Mouse (Mus musculus): ENCODE results near the gene Kcnip4.

The Kcnip4 gene

GRCm38 (mm10) chr5:48864268-48864967 lies 660.3 kb downstream of the Kcnip4 start:
- DNase-seq, result no peak

GRCm38 (mm10) chr5:48840971-48841370 lies 683.7 kb downstream of the Kcnip4 start:
- DNase-seq, result no peak

GRCm38 (mm10) chr5:48795526-48795925 lies 729.2 kb downstream of the Kcnip4 start:
- no peak for DNase-seq

GRCm38 (mm10) chr5:48779376-48779775 lies 745.3 kb downstream of the Kcnip4 start:
- DNase-seq, result peak; percentile 38

- no peak for DNase-seq
These were observed 776.1 kb downstream of the Kcnip4 start for GRCm38 (mm10) chr5:48748613-48749012.

- DNase-seq, result no peak
These were observed 787.1 kb downstream of the Kcnip4 start for GRCm38 (mm10) chr5:48737640-48738039.

GRCm38 (mm10) chr5:48718166-48718565 lies 806.5 kb downstream of the Kcnip4 start:
- DNase-seq, result peak; percentile 16

GRCm38 (mm10) chr5:48705997-48706396 lies 818.7 kb downstream of the Kcnip4 start:
- DNase-seq, result no peak

GRCm38 (mm10) chr5:48687068-48687467 lies 837.6 kb downstream of the Kcnip4 start:
- no peak for DNase-seq

- no peak for DNase-seq
These were observed 844.7 kb downstream of the Kcnip4 start for GRCm38 (mm10) chr5:48679733-48680595.

- no peak for DNase-seq
These were observed 862.2 kb downstream of the Kcnip4 start for GRCm38 (mm10) chr5:48662504-48662903.

- no peak for DNase-seq
These were observed 864.7 kb downstream of the Kcnip4 start for GRCm38 (mm10) chr5:48659975-48660374.

GRCm38 (mm10) chr5:48650496-48650895 lies 874.2 kb downstream of the Kcnip4 start:
- no peak for DNase-seq

GRCm38 (mm10) chr5:48636675-48637074 lies 888.0 kb downstream of the Kcnip4 start:
- DNase-seq, result no peak

GRCm38 (mm10) chr5:48633631-48634030 lies 891.1 kb downstream of the Kcnip4 start:
- no peak for DNase-seq

GRCm38 (mm10) chr5:48623370-48623769 lies 901.3 kb downstream of the Kcnip4 start:
- no peak for DNase-seq

GRCm38 (mm10) chr5:48606916-48607315 lies 917.8 kb downstream of the Kcnip4 start:
- peak; percentile 48 for DNase-seq

- peak; percentile 71 for DNase-seq
These were observed 918.4 kb downstream of the Kcnip4 start for GRCm38 (mm10) chr5:48606281-48606680.

- DNase-seq, result peak; percentile 49
These were observed 925.1 kb downstream of the Kcnip4 start for GRCm38 (mm10) chr5:48599481-48600040.

GRCm38 (mm10) chr5:48588014-48588413 lies 936.7 kb downstream of the Kcnip4 start:
- no peak for DNase-seq

- DNase-seq, result no peak
These were observed 941.3 kb downstream of the Kcnip4 start for GRCm38 (mm10) chr5:48583431-48583830.

- no peak for DNase-seq
These were observed 960.6 kb downstream of the Kcnip4 start for GRCm38 (mm10) chr5:48563996-48564587.

- DNase-seq, result no peak
These were observed 973.0 kb downstream of the Kcnip4 start for GRCm38 (mm10) chr5:48551753-48552152.
